In genomic region chr6:140191341-140191740, GRCm38 (mm10) we compare ENCODE assay signal across 25 mouse cellular contexts.
DNase-seq lines count a peak whose midpoint lies in the region; ATAC-seq and TF ChIP-seq lines count a peak whose summit lies in the region.
"Had no signal": no experiment of that assay in that cellular context is flagged by ENCODE, and none has a peak within 500 bp of the region (broad histone marks: within the 10 kb centered on the region; RNA-seq: fewer than 3 reads in every experiment).

No protein-coding gene starts in this region.

- H3K79me2 ChIP-seq in liver, adult 2 months (ENCODE audit: control insufficient read depth, insufficient read depth, low read length) = no peaks in the 10 kb centered on the region

- H3K9ac ChIP-seq in kidney, embryonic 14.5 days (ENCODE audit: low read depth, low read length) = no peak overlapping the region
- H3K9ac ChIP-seq in kidney, embryonic 16.5 days (replicated peaks; ENCODE audit: low read length) = no peak overlapping the region
- H3K9ac ChIP-seq in liver, adult 2 months (ENCODE audit: low read depth, low read length) = no peak overlapping the region
- no peak overlapping the region for H3K9ac ChIP-seq in liver, embryonic 11.5 days (ENCODE audit: low read depth, low read length)
- H3K9ac ChIP-seq: embryonic facial prominence, embryonic 12.5 days; forebrain, embryonic 13.5 days had no signal

- 63% methylated on average over 4 of the region's 4 CpGs for WGBS in kidney, adult 2 months
- 79% methylated on average over 4 of the region's 4 CpGs for WGBS in kidney, embryonic 14.5 days
- 78% methylated on average over 4 of the region's 4 CpGs for WGBS in kidney, embryonic 16.5 days
- 43% methylated on average over 4 of the region's 4 CpGs for WGBS in liver, adult 2 months
- WGBS in liver, embryonic 11.5 days = 81% methylated on average over 4 of the region's 4 CpGs

- no peak overlapping the region for H3K4me3 ChIP-seq in kidney, adult 2 months (ENCODE audit: insufficient read depth, low read depth, low read length)
- no peak overlapping the region for H3K4me3 ChIP-seq in kidney, embryonic 14.5 days (ENCODE audit: low read length)
- H3K4me3 ChIP-seq in kidney, embryonic 16.5 days (ENCODE audit: low read length) = no peak overlapping the region
- no peak overlapping the region for H3K4me3 ChIP-seq in liver, adult 2 months (ENCODE audit: insufficient read depth, low read depth, low read length)
- no peak overlapping the region for H3K4me3 ChIP-seq in liver, embryonic 11.5 days (ENCODE audit: low read depth, low read length)
- H3K4me3 ChIP-seq: embryonic facial prominence, embryonic 10.5 days; embryonic facial prominence, embryonic 12.5 days; forebrain, embryonic 13.5 days had no signal

- no peak for TF ChIP-seq CTCF in kidney, adult 2 months (conservative IDR thresholded peaks at IDR 0.05; ENCODE audit: insufficient read depth, insufficient read length, low read depth, low read length)
- no peak for TF ChIP-seq CTCF in liver, adult 2 months (IDR thresholded peaks at IDR 0.05; ENCODE audit: low read depth, low read length)

- DNase-seq in heart, adult 11 months = peak; percentile 39
- DNase-seq in heart, postnatal 36 days = no peak
- DNase-seq in kidney, adult 2 months = peak; percentile 76
- DNase-seq in kidney, postnatal 14 days = peak; percentile 17
- peak; percentile 68 for DNase-seq in liver, adult 2 months (ENCODE audit: extremely low read depth, low read depth, low spot score)
- no peak for DNase-seq in liver, embryonic 11.5 days (ENCODE audit: low spot score)
- DNase-seq: adrenal gland, adult 8-10 months; adrenal gland, postnatal 14 days; adrenal gland, postnatal 36 days; B cell, adult 2 months; cerebellum, adult 11-12 months; cerebellum, adult 2 months; cerebellum, adult 9-10 months; cerebellum, postnatal 10 days; cerebellum, postnatal 25 days had no signal

- intact Hi-C loops in heart, postnatal 36 days (cut with DNase I) = no loop called here

- no peaks in the 10 kb centered on the region for H3K36me3 ChIP-seq in kidney, adult 2 months (ENCODE audit: control insufficient read depth, insufficient read depth, low read length)
- H3K36me3 ChIP-seq in kidney, embryonic 14.5 days (ENCODE audit: control insufficient read depth, insufficient read depth, low read length) = no peaks in the 10 kb centered on the region
- H3K36me3 ChIP-seq in kidney, embryonic 16.5 days (ENCODE audit: insufficient read depth, low read length) = no peaks in the 10 kb centered on the region
- no peaks in the 10 kb centered on the region for H3K36me3 ChIP-seq in liver, adult 2 months (ENCODE audit: control insufficient read depth, insufficient read depth, low read length)
- H3K36me3 ChIP-seq in liver, embryonic 11.5 days (ENCODE audit: control insufficient read depth, insufficient read depth, low read length) = no peaks in the 10 kb centered on the region
- H3K36me3 ChIP-seq: embryonic facial prominence, embryonic 10.5 days; embryonic facial prominence, embryonic 12.5 days; G1E had no signal

- H3K9me3 ChIP-seq in kidney, embryonic 14.5 days (ENCODE audit: control insufficient read depth, low read length) = no peaks in the 10 kb centered on the region
- no peaks in the 10 kb centered on the region for H3K9me3 ChIP-seq in kidney, embryonic 16.5 days (ENCODE audit: low read length)
- H3K9me3 ChIP-seq in liver, embryonic 11.5 days (ENCODE audit: control insufficient read depth, low read length) = no peaks in the 10 kb centered on the region
- H3K9me3 ChIP-seq: embryonic facial prominence, embryonic 10.5 days; embryonic facial prominence, embryonic 12.5 days; forebrain, embryonic 13.5 days had no signal

- no peak overlapping the region; the same call in 1 of the 2 replicates for H3K27ac ChIP-seq in kidney, adult 2 months (ENCODE audit: insufficient read depth, low read depth, low read length)
- H3K27ac ChIP-seq in kidney, embryonic 14.5 days (ENCODE audit: low read depth, low read length) = no peak overlapping the region
- no peak overlapping the region for H3K27ac ChIP-seq in kidney, embryonic 16.5 days (ENCODE audit: low read length)
- peak overlapping the region; percentile 74 for H3K27ac ChIP-seq in liver, adult 2 months (replicated peaks; ENCODE audit: insufficient read depth, low read depth, low read length)
- H3K27ac ChIP-seq in liver, embryonic 11.5 days (ENCODE audit: low read depth, low read length) = no peak overlapping the region
- H3K27ac ChIP-seq: embryonic facial prominence, embryonic 10.5 days; embryonic facial prominence, embryonic 12.5 days; forebrain, embryonic 13.5 days had no signal

- H3K4me1 ChIP-seq in kidney, adult 2 months (ENCODE audit: control insufficient read depth, insufficient read depth, low read length) = peaks cover 4% of the 10 kb centered on the region; the same call in 1 of the 2 replicates
- no peaks in the 10 kb centered on the region; the same call in 1 of the 2 replicates for H3K4me1 ChIP-seq in kidney, embryonic 14.5 days (ENCODE audit: control insufficient read depth, insufficient read depth, low read length)
- peaks cover 12% of the 10 kb centered on the region for H3K4me1 ChIP-seq in kidney, embryonic 16.5 days (ENCODE audit: insufficient read depth, low read length)
- H3K4me1 ChIP-seq in liver, adult 2 months (ENCODE audit: control insufficient read depth, insufficient read depth, low read length) = peaks cover 32% of the 10 kb centered on the region
- no peaks in the 10 kb centered on the region for H3K4me1 ChIP-seq in liver, embryonic 11.5 days (replicated peaks; ENCODE audit: control insufficient read depth, insufficient read depth, low read length)
- H3K4me1 ChIP-seq: forebrain, embryonic 13.5 days had no signal

- no peaks in the 10 kb centered on the region for H3K27me3 ChIP-seq in kidney, adult 2 months (replicated peaks; ENCODE audit: control insufficient read depth, insufficient read depth, low read length)
- no peaks in the 10 kb centered on the region for H3K27me3 ChIP-seq in kidney, embryonic 14.5 days (ENCODE audit: control insufficient read depth, insufficient read depth, low read length)
- no peaks in the 10 kb centered on the region for H3K27me3 ChIP-seq in kidney, embryonic 16.5 days (ENCODE audit: insufficient read depth, low read length)
- no peaks in the 10 kb centered on the region for H3K27me3 ChIP-seq in liver, adult 2 months (ENCODE audit: control insufficient read depth, insufficient read depth, low read length)
- H3K27me3 ChIP-seq in liver, embryonic 11.5 days (replicated peaks; ENCODE audit: control insufficient read depth, insufficient read depth, low read length) = no peaks in the 10 kb centered on the region
- H3K27me3 ChIP-seq: CH12.LX; embryonic facial prominence, embryonic 12.5 days; forebrain, embryonic 13.5 days; Patski had no signal

- H3K4me2 ChIP-seq in kidney, embryonic 14.5 days (replicated peaks; ENCODE audit: low read depth, low read length) = no peak overlapping the region
- H3K4me2 ChIP-seq in kidney, embryonic 16.5 days (replicated peaks; ENCODE audit: low read depth, low read length) = no peak overlapping the region
- H3K4me2 ChIP-seq in liver, embryonic 11.5 days = no peak overlapping the region
- H3K4me2 ChIP-seq: embryonic facial prominence, embryonic 12.5 days; forebrain, embryonic 13.5 days had no signal

- no peak for ATAC-seq in kidney, embryonic 14.5 days (ENCODE audit: low FRiP score, low TSS enrichment)
- ATAC-seq in kidney, embryonic 16.5 days (ENCODE audit: low FRiP score, low TSS enrichment) = no peak
- no peak for ATAC-seq in liver, embryonic 11.5 days (replicated peaks; ENCODE audit: low FRiP score)
- ATAC-seq: activated CD4-positive, CD25-positive, alpha-beta regulatory T cell, adult 4 months; CD4-positive, CD25-positive, alpha-beta regulatory T cell, adult 4 months; forebrain, embryonic 13.5 days; Patski had no signal

- no peak for TF ChIP-seq POLR2A in kidney, adult 2 months (IDR thresholded peaks at IDR 0.05; ENCODE audit: low read depth, low read length)
- TF ChIP-seq POLR2A in liver, adult 2 months (IDR thresholded peaks at IDR 0.05; ENCODE audit: extremely low read depth, insufficient read depth, low read length) = no peak

Comparison
In these comparisons a context has a peak if more than half of its experiments do, and no peak if none do; other contexts are left out.
1. DNase-seq: peak in heart, adult 11 months (single experiment), kidney, adult 2 months (single experiment), kidney, postnatal 14 days (single experiment) and liver, adult 2 months (single experiment); none in heart, postnatal 36 days (0 of 2) and liver, embryonic 11.5 days (single experiment).